Mouse (Mus musculus): ENCODE results near the gene Flnb.

Gene Flnb

DNA sequence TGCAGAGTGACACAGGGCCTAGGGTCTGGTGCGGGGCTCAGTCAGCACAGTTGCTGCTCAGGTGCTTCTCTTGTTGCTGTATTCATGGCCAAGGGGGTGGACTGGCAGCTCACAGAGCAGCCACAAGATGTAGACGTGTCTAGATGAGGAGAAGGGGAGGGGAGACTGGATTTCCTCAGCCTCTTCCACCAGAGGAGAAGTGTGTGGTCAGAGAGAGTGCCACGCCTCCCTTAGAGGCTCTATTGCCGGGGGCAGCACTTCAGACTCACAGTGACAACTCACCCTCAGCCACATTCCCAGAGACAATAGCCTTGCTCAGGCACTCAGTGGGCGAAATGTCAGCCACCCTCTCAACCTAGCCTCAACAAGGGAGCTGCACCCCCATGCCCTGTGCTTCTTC lies 127.5 kb downstream of the Flnb start:
- no peak for DNase-seq

DNA sequence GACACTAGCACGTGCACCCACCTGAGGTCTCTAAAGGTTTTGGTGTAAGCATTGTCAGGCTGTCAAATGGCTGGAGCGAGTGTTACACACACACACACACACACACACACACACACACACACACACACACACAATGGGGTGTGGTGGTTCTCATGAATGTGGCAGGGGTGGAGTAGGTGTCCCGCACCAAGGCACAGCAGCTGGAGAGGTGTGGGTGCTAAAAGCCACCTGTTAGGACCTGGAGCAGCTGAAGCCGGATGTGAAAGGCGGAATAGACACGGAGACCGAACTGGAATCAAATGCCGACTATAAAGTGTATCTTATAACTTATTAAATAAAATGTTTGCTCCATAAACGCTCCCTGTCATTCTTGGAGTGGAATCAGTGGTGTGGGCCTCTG lies 133.5 kb downstream of the Flnb start:
- DNase-seq = no peak

DNA sequence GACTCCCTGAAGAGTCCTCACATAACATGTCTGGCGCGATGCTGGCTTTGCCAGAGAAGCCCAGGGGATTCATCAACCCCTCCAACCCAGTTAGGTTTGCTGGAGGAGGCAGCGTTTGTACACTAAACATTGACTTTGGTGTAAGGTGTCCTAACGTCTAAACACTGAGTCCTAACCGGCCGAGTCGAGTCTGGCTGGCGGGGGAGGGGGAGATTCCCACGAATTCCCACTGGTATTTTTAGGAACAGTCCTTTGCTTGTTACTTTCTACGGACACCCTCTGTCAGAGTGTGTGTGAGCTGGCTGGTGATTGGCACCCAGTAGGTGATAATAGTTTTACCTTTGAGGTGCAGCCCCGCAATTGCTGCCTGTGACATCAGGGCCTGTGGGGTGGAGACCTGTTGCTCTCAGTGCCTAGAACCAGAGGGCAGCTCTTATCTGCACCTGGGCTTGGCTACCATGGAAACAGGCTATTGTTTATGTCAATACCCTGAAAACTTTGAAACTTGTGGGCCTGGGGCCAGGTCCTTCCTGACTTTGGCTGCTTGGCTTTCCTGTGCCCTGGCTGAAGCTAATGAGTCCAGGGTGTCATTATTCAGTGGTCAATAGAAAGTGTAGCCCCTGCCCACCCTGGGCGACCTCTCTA lies 135.0 kb downstream of the Flnb start:
- DNase-seq = peak; percentile 54

DNA sequence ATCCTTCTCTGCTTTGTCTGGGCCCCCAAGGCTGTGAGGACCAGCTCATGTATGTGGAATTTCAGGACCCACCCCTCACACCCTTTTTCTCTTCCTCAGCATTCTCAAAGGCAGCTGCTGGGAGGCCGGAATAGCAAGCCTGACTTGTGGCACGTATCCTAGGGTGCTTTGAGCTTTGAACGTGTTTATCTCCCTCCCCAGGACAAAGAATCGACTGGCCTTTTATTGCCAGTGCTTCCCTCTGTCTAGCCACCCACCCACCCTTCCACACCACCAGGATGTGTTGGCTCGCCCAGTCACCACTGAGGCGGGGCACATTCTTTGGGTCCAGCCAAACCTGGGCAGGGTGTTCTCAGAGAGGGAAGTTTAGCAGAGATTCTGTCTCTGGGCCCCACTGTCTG lies 136.3 kb downstream of the Flnb start:
- DNase-seq = no peak

DNA sequence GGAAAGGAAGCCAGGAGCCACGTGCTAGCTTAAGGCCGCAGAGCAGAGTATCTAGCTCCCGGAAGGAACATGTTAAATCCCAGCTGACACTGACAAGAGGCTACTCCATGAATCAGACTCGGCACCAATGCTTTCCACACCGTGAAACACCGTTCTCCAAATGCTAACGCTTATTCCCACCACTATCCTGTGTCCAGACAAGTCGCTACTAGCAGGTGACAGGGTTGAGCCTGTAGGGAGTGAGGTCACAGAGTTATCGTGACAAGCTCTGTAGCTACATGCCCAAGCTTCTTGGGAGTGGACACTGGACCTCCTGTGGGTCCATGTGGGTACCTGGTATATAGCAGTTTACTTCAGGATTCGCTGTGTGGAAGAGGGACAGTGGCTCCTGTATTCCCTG lies 138.7 kb downstream of the Flnb start:
- no peak for DNase-seq

DNA sequence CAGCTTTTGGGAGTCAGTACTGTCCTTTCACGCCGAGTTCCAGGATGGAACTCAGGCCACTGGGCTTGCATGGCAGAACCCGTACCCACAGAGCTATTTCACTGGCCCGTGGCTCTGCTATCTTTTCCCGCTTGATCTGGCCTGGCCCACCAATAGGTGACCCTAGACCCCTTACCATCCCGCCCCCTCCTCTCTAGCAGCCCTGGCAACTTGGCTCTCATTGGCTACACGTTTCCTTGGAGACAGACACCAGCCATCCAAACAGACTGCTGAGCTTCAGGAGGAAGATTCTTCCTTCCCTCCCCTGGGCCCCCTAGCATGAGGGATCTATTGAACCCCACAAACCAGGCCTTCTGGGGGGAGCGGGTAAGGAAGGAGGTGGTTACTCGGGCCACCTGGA lies 139.3 kb downstream of the Flnb start, which contains the start of gene Gm45521:
TSS of gene Gm45521 (plus strand) at position 240 of the 400 bp plus-strand sequence.
- DNase-seq = no peak

DNA sequence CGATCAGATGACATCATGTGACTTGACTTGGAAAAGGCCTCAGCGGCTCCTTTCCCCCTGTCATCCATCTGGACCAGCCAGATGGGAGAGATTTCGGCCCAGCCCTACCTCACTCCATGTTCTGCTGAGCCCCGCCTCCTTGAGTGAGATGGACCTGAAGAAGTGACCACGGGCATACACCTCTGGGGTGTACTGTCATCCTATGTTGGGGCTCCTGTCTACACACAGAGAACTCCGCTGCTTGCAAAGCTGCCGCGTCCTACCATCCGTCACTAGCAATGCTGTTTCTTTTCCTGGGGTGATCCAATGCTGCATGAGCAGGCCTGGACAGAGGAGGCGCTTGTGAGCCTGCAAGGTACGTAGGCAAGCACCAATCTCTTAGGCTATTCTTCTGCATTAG lies 142.9 kb downstream of the Flnb start:
- DNase-seq = no peak

DNA sequence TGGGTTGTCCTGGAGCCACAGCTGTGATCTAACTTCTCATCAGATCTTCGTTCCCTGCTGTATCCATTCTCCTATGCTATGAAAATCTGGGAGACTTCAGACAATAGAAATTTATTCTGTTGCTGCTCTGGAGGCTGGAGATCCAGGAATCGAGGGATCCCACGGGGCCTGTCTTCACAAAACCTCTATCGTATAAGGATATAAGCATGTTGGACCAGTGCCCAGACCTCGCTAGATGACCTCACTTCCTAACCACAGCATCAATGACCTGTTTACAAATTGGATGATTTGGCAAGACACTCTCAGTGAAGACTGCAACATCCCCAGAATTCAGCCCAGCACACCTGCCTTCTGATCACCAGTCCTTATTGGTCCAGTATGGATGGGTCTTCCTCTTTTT lies 144.0 kb downstream of the Flnb start:
- DNase-seq = no peak

DNA sequence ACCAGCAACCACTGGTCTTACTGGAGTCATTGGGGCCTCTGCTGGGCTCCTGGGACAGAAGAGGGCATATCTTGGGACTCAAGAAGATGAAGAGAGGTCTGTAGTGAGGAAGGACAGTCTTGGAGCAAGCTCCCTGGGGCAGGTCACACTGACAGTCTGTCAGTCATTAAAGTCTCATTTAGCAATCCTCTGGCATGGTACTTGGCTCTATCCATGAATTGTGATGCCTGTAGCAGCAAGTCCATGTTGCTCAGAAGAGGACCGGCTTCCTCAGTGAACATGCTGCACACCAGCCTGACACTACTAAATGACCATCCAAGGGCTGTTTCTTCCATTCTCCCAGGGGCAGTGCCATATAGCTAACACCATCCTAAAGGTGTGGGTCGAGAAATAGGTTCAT lies 144.9 kb downstream of the Flnb start:
- no peak for DNase-seq

DNA sequence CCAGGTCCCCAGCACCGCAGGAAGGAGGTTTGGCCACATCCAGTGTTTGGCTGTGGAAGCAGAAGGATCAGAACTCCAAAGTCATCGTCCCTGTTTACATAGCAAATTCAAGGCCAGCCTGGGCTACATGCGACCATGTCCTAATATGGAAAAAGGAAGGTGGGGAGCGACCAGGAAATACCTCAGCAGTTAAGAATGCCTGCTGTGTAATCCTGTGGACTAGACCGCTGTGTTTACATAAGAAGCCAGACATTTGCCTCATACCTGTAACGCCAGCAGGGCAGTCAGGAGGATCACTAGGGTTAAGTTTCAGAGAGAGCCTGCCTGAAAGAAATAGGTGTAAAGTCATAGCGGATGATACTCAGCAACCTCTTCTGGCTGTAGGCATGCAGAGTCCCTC lies 145.4 kb downstream of the Flnb start:
- no peak for DNase-seq

DNA sequence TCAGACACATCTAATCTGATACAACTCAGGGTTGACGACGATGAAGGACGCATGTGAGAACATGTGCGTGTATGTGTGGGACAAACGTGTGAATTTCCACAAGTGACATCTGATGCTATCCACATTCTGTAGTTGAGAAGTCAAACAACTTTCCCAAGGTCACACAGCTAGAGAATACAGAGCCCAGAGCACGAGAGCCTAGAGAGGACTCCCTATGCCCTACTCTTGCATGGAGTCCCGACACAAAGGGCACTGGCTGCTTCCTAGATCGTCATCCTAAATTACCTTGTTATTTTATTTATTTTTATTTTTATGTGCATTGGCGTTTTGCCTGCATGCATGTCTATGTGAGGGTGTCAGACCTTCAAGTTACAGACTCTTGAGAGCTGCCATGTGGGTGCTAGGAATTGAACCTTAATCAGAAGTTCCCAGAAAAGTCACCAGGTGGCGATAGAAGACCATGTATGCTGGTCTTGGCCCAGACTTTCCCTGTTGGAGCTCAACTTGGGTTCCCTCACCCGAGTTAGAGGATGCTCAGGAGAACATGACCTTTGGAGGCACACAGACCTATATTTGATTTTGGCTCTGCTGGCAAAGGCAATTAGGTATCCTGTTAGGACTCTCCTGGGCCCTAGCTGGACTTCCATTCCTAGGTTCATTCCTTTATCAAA lies 146.6 kb downstream of the Flnb start:
- DNase-seq = peak; percentile 84

DNA sequence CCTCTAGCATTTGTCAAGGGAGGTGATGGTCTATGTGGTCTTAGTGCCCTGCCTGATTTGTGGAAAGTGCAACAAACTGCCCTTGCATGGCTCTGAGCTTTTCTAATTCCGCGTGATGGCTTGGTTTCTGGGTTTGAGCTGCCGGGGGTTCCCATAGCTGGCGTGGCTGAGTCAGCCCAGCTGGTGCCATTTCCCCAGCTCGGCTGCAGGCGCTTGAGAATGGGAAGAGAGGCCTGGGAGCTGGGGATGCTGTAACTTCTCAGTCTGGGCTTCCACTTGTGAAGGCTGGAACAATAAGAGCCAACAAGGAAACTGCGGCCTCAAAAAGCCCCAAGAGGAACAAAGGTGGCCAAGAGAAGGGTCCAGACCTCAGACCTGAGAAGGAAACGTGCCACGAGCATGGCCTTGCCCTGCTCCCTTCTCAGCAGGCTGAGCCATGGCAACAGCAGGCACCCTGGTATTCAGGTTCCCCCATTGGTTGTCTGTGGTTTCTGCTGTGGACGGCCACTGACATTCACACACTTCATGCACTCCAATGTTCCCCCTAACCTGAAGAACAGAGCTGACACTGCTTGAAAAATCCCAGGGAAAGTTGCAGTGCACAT lies 154.2 kb downstream of the Flnb start:
- DNase-seq = no peak

DNA sequence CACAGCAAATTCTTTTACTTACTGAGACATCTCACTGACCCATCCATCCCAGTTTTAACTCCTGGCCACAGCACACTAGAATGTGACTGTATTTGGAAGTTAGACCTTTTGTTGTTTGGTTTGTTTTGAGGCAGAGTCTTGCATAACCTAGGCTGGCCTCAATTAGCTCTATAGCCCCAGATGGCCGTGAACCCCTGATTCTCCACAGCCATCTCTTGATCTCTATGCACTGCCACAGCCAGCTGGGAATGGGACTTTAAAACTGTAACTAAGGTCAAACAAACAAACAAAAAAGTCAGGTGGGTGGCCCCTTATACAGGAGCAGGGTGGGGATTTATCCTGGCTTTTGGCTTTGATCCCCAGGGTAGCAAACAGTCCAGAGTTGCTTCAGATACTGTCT lies 156.9 kb downstream of the Flnb start:
- no peak for DNase-seq

DNA sequence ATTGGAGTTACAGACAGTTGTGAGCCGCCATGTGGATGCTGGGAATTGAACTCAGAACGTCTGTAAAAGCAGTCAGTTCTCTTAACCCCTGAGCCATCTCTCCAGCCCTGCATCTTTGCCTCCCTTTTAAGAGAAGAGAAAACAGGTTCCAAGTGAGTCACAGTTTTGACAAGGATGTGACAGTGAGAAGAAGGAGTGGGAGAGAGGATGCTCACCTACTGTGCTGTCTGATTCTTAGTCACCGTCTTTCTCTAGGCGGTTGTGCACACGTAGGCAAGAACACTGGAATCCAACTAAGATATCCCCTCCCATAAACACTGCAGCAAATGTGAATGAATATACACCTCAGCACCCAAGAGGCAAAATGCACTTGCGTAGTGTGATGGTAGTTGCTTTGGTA lies 157.4 kb downstream of the Flnb start:
- no peak for DNase-seq

DNA sequence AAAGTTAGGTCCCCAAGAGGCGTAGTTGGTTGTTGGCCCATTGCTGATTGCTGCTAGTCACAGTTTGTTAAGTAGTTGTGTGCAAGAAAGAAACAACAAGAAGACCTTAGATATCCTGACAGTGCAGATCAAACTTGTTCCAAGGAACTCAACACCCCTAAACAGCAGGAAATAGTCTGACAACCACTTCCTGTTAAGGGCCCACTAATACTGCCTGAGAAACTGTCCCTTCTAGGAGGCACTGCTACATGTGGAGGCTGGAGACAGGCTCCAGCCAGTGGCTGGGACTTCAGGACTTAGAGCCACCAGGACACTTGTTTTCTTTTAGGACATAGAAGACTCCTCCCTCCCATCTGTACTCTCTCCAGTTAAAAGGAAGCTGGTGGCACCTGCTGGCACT lies 159.7 kb downstream of the Flnb start:
- no peak for DNase-seq

DNA sequence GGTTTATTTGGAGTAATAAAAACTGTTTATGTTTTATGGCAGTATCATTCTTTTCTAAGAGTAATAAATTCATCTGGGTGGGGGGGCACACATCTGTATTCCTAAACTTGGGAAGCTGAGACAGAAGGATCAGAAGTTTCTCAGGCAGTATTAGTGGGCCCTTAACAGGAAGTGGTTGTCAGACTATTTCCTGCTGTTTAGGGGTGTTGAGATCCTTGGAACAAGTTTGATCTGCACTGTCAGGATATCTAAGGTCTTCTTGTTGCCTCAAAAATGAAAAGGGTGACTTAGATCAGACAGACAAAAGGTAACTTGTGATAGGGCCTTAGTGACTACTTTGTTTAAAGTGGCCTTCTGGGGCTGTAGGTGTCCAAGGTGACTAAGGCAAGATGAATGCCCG lies 160.4 kb downstream of the Flnb start:
- no peak for DNase-seq

DNA sequence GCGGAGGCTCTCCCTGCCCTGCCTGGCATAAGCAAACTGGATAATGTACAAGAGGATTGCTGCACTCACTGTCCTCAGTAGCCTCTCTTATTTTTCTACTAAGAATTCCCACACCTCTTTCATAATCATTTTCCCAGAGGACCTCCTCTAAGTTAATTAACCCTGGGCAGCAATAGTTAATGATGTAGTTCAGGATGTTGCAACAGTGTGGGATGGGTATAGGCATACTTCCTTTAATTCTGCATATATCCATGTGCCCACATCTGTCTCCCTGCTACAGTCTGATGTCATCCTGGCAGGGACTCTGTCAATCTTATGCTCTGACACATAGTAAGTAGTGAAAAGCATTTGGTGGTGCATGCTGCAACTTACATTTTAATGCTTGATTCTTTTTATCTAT lies 163.5 kb downstream of the Flnb start:
- no peak for DNase-seq

DNA sequence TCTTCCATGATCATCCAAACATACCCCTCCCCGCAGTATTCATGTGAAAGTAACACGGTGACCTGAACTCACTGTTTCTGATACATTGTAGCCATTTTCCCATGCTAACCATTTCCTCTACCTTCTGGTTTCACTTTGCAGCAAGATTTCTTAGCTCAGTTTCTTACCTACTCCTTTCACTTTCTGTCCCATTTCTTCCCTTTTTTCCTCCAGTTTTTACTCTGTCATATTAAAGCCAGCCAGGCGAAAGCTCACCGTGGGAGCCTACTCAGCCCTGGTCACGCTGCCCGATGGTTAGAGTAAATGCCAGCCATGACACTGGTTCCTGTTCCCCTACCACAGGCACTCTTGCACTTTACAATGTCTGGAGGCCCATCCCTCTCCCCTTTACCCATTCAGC lies 169.2 kb downstream of the Flnb start:
- no peak for DNase-seq

DNA sequence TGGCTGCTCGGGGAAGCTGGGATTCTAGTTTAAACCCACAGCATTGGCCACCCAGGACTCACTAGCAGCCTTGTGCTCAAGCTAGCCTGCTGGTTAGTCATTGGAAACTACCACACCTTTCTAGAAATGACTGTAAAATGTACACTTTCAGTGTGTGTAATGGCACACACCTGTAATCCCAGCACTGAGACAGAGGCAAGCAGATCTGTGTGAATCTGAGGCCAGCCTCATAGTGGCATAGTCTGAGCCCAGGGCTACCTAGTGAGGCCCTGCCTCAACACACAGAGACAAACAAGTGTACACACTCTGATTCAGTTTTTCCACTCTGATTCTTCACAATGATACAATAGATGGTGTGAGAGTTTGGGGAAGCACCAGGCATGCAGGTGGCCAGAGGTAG lies 171.6 kb downstream of the Flnb start:
- no peak for DNase-seq

DNA sequence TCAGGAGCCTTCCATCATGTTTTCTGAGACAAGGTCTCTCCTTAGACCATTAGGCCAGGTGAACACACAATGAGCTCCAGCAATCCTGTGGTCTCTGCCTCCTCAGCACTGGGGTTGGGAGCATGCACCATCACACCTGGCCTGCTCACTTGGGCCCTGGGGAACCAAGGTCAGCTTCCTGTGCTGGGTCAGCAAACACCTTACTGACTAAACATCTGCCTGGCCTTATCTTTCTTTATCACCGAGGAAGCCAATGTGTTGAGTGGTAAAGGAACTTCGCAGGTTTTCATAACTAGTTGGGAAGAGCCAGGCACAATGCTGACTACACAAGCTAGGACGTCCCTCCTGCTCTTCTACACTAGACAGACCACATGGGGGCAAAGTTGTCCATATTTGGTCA lies 172.2 kb downstream of the Flnb start:
- no peak for DNase-seq

DNA sequence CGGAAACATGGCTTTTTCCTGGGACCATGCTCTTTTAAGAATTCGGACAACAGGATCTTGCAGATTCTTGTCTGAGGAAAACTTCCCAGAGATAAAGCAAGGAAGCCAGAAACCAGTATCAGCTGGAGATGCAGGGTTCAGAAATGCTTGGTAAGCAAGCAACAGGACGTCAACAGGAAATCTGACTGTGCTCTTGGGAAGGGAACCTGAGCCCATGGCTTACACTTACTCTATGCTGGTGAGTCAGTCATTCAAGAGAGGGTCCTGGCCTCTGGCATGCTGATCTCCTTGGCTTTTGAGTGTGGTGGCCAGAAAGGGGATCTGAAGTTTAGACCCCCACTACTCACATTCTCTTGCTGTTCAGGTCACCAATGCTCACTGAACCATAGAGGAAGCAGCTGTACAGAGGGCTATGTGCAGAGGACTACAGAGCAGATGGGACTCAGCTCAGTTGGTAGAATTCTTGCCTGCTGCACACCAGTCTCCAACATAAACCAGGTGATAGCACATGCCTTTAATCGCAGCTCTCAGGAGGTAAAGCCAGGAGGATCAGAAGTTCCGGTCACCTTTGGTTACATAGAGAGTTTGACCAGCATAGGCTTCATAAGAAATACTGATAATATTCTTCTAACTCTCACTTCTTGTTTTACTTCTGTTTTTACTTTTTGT lies 173.5 kb downstream of the Flnb start:
- no peak for DNase-seq

DNA sequence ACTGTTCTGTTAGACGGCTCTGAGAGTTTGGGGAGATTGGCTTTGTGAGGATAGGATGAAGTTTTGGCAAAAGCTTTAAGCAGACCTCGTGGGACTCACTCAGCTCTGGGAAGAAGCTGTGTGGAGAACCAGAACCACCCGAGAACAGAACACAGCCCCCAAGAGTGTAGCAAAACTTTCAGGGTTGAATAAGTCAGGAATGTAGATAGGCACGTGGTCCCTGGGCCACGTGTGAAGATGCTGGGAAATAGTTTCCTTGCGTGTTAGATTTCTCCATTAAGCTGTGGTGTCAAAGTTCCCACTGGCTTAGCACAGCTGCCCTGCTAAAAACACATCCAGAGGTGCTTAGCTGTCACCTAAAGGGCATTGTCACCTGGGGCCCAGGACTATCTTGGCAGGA lies 174.4 kb downstream of the Flnb start:
- DNase-seq = no peak

DNA sequence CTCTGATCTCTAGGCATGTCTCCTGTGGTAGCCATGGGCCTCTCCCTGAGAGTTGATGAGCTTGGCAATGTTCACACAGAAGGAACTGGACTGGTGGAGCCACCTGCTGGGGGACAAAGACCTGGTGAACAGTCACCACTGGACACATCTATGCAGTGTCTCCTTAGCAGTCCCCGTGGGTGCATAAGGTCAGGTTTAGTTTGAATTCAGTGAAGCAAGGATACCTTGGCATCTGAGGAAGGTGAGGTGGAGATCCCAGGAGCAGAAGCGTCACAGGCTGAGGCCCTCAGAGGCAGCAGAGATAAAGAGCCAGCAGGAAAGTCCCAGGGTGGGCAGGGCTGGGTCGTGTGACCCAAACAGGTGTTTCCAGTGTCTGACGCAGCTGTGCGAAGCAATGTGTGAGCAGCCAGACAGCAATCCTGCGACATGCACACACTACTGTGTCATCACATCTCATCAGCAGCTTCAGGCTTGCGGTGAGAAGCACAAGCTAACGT lies 176.6 kb downstream of the Flnb start, which contains the start of gene Dnase1l3:
TSS of gene Dnase1l3 (minus strand) at position 303 of the 497 bp plus-strand sequence.
- peak; percentile 62 for DNase-seq

DNA sequence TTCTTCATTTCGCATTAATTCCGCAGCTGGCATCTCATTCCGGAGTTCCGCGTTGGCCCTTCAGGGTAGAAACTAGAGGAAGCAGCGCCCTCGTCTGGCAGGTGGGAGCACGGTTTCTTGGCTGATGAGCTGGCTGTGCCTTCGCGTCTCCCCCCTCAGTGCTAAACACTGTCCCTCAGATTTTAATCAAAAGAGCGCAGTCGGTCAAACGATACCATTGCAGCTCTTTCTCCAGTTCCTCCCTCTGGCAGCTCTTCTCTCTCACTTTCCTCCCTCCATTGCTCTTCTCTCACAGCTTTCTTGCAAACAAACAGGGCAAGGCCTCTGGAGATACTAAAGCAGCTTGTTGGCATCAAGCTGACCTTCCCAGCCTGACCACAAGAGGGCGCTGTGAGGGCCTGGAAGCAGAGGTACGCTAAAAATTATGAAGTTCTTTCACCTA lies 179.5 kb downstream of the Flnb start:
- DNase-seq = peak; percentile 94
